Mouse (Mus musculus): ENCODE results near the gene Ttc9c.

Ttc9c gene

DNA sequence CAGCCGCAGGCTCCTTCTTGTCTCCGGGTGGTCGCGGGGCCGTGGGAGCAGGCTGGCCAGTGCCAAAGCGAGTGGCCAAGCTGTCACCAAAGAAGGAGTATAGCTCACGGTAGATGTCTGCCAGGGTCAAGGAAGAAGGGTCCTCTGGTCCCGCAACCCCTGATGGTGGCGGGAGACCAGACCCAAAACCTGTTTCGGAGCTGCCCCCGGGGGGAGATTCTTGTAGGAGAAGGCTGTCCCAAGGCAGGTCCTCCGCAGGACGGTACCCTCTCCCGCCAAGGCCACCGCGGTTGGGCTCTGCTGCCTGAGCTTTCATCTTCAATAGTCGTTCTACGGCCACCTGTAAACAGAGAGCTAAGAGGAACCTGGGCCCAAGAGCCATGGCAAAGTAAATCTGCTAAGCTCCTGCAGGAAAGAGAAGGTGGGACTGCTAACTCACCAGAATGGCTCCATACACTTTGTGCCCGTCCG lies 44.1 kb downstream of the Ttc9c start:
- DNase-seq (ENCODE audit: low spot score in 2 of 2), result peak in 1 of 2 experiments; percentile 37

DNA sequence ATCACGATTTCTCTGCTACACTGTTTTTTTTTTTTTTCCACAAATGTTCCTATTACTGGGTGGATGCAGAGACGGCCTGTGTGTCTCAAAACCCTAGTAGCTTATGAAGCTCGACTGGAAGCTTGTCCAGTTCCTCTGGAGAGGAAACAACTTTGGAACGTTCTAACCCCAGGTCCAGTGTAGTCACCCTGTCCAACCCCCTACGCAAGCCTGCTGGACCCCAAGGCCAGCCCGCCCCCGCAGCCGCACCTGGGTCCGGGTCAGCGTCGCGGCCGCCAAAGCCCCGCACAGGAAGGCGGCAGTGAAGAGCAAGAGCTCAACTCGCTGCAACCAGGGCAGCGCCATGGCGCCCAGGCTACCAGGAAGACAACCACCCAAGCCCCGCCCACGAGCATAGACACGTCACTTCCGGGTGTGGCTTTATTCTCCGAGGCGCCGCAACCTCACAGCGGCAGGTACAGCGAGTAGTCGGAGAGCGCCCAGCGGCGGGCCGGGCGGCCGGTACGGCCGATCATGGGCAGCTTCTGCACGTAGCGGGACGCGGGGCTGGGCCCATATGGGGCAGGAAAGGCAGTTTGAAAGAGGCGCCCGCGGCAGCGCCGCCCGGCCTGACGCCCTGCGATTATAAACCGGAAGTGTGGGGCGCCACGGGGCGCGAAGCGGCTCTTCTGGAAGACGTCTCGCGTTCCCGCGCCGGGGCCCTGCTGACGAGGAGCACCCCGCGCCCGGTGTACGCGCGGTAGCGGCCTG lies 44.9 kb downstream of the Ttc9c start, which contains the start of gene Tmem179b:
TSS of gene Tmem179b (minus strand) at position 382 of the 750 bp plus-strand sequence.
- peak; percentile 93 to 98 for DNase-seq (ENCODE audit: low spot score in 2 of 2)

DNA sequence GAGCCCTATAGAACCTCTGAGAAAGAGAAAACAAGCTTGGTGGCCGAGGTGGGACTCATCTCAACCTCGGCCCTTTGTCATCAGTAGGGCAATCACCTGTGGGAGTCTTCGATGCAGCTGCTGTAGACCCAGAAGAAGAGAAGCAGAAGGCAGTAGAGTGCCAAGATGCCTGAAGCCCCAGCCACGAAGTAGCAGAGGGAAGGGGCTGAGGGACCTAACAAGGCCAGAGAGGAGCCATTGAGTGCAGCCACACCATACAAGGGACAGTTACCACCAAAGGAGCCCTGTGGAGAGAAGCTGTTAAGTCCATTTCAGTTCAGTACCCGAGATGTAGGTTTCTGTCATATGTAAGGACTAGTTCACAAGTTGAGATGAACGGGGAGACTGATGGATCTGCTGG lies 45.7 kb downstream of the Ttc9c start:
- no peak for DNase-seq (ENCODE audit: low spot score in 2 of 2)

DNA sequence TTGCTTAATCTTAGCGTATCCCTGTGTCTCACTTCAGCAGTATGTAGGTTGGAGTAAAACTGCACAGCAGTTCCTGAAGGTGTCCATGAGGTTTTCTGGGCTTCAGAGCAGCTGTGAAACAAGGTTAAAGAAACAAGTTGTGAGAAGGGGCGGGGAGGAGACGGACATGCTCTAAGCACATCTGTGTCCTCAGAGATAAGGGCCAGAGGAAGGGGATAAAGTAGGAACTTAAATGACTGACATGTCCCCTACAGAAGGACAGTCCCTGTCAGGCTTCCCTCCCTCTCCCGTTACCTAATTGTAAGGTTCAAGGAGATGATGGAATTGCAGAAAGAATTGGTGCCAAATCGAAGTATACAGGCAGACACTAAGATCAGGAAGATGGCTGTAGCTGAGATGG lies 46.1 kb downstream of the Ttc9c start:
- DNase-seq (ENCODE audit: low spot score in 2 of 2), result no peak

DNA sequence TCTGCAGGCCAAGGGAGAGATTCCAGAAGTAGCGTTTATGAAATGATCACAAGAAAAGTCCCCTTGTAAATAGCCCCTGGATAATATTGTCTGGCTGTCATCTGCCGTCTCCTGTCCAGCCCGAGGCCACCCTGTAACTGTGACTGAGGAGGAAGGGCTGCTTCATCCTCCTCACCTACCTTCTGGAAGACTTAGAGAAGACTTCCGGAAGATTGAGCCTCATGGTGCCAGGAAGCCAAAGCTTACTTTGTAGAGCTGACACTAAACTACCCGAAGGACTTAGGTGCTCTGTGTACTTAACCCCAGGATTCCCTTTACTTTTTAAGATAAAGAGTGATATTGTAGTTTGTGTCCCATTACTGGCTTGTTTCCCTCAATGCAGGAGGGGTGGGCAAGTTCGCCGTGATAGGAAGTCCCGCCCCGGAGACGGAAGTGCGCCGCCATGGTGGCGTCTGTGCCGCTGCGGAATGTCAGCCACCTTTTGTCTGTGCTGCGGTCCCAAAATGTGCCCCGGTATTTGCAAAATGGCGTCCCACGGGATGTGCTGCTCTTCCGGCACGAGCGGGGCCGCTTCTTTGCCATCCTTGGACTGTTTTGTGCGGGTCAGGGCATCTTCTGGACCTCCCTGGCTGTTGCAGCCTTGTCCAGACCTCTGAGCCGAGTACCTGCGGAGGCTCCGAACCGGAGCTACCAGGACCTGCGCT lies 48.4 kb downstream of the Ttc9c start, which contains the start of gene Tmem223:
TSS of gene Tmem223 (plus strand) at position 430 of the 704 bp plus-strand sequence.
- peak; percentile 67 to 71 for DNase-seq (ENCODE audit: low spot score in 2 of 2)

DNA sequence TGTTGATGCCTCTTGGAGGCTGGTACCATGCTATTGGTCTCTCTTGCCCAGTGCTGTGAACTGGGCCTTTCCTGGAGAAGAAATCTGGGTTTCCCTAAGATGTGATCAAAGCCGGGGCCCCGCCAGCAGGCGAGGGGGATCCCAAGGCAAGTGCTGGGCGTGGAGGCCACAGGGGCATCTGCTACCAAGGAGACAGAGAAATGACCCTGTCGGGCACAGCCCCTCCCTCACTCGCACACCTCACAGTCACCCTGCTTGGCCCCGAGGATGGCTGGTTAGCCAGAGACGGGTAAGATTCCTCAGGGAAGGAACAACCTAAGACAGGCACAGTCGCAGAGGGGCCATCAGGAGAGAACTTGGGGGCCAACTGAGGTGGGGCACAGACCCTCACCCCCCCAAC lies 53.6 kb downstream of the Ttc9c start:
- DNase-seq (ENCODE audit: low spot score in 2 of 2), result no peak

DNA sequence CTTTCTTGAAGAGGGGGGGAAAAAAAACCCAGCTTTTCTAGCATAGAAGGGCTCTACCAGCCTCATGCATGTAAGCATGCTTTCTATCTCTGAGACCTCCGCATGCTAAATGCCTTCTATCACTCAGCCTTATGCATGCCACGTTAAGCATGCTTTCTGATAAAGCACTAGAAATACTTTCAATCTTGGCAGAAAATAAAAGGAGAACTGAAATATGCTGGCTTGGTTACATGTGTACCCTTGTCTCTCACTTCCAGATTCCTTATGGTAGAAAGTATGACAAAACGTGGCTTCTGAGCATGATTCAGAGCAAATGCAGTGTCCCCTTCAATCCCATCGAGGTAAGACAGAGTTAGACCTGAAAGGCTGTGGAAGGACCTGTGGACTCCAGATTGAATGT lies 55.9 kb downstream of the Ttc9c start:
- no peak for DNase-seq (ENCODE audit: low spot score in 2 of 2)

DNA sequence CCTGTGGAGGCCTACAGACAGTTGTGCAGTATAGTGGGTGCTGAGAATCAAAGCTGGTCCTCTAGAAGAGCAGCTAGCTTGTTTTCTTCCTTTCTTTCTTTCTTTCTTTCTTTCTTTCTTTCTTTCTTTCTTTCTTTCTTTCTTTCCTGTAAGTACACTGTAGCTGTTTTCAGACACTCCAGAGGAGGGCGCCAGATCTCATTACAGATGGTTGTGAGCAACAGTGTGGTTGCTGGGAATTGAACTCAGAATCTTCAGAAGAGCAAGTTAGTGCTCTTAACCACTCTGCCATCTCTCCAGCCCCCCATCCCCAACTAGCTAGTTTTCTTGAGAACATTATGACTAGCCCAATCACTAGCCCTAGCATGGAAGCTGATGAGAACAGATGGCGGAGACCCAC lies 58.4 kb downstream of the Ttc9c start:
- no peak for DNase-seq (ENCODE audit: low spot score in 2 of 2)
